Mouse (Mus musculus) embryonic facial prominence, embryonic 14.5 days (tissue): ENCODE measurements at regions not wholly inside any gene's neighbourhood (a gene's known extent, or its start where the extent isn't known, plus 50 kb on each side); places are given as distances from the start of the nearest gene placed in this dataset.

ENCODE experiments used
- ATAC-seq: fragments of 200-750 bp; cut with Nextera tagmentation; 2 replicates; pipeline ENCODE4 v1.8.0; 2017; ENCODE audit warnings: low read depth, moderate number of reproducible peaks, moderate TSS enrichment
- DNase-seq: peaks from one replicate; pipeline ENCODE4 v3.0.0-alpha.2; 2015; ENCODE audit warnings: low spot score
- H3K27ac ChIP-seq: fragments of 300-500 bp; sonication (generic); replicated peaks from 2 replicates; pipeline ENCODE4 v1.5.1; 2014; ENCODE audit warnings: low read depth, mild to moderate bottlenecking, low read length, moderate library complexity
- H3K27me3 ChIP-seq: fragments of 300-500 bp; sonication (generic); replicated peaks from 2 replicates; pipeline ENCODE4 v1.6.1; 2014; ENCODE audit warnings: low read length; ENCODE audit not compliant: control insufficient read depth, insufficient read depth
- H3K36me3 ChIP-seq: fragments of 300-500 bp; sonication (generic); 2 replicates; pipeline ENCODE4 v1.6.1; 2014; ENCODE audit warnings: low read length, mixed read lengths; ENCODE audit not compliant: control insufficient read depth, insufficient read depth
- H3K4me1 ChIP-seq: fragments of 300-500 bp; sonication (generic); 2 replicates; pipeline ENCODE4 v1.6.1; 2014; ENCODE audit warnings: antibody characterized with exemption, low read length; ENCODE audit not compliant: control insufficient read depth, insufficient read depth
- H3K4me2 ChIP-seq: fragments of 300-500 bp; sonication (generic); 2 replicates; pipeline ENCODE4 v1.6.1; 2014; ENCODE audit warnings: low read depth, mild to moderate bottlenecking, low read length, moderate library complexity, mixed read lengths
- H3K4me3 ChIP-seq: fragments of 300-500 bp; sonication (generic); 2 replicates; pipeline ENCODE4 v1.5.1; 2014; ENCODE audit warnings: low read depth, mild to moderate bottlenecking, low read length
- H3K9ac ChIP-seq: fragments of 300-500 bp; sonication (generic); 2 replicates; pipeline ENCODE4 v1.6.1; 2014; ENCODE audit warnings: low read depth, mild to moderate bottlenecking, low read length, moderate library complexity, mixed read lengths
- H3K9me3 ChIP-seq: fragments of 300-500 bp; sonication (generic); 2 replicates; pipeline ENCODE4 v1.6.1; 2016; ENCODE audit warnings: low read length; ENCODE audit not compliant: control insufficient read depth
- WGBS: fragments of 180-500 bp; shearing (Covaris S2); extraction: QIAGEN DNeasy Blood & Tissue Kit; methylation state at CpG from one replicate; pipeline ENCODE4 v1.1.7; 2014; 5-methylcytosine and 5-hydroxymethylcytosine counted together

DNA sequence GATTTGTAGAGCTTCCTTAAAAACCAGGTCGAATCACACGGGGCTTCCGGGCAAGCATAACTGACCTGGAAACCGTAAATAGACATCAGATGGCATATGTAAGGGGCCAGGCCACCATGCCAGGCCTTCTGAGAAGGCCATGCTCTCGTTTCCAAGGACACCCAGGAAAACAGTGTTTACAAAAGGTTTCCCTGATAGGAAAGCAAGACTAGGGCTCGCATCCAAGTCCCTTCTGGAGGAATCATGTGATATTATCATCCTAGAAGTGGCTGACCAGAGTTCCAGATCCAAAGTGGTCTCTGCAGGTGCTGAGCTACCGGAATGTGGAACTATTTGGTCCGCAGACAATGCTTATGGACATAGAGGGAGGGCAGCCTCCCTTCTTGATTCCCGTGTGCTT lies 122.6 kb downstream of the Lrrc30 start:
- DNase-seq: no peak
- Histone ChIP-seq H3K4me1 (peaks cover 6% of the 10 kb centered on the region), H3K27ac (no peak overlapping the region), H3K36me3 (no peaks in the 10 kb centered on the region), H3K4me2 (no peak overlapping the region), H3K9me3 (no peaks in the 10 kb centered on the region), H3K27me3 (no peaks in the 10 kb centered on the region), H3K9ac (no peak overlapping the region), H3K4me3 (no peak overlapping the region)
- 78% methylated on average over 9 of the region's 9 CpGs for WGBS
- ATAC-seq: no peak

DNA sequence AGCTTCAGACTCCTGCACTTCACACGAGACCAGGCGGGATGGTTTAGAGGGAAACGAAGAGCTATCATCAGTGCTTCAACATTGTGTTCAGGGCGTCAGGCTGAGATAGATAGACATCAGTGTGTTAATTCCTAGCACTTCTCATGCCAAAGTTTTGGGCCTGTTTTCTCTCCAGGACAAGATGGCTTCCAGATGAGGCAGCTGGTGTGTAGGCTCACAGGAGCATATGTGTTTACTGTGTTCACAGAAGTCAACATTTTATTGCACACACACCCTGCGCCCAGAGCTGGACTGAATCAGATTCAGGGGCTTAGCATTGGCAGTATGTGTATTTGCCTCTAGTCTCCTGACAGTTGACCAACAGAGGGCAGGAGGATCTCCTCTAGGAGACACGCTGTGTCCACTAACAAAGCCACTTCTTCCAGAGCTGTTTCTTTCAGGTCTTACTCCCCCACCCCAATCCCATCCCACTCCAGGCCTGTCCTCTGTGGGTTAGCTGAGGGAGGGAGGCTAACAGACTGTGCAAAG lies 123.4 kb downstream of the Lrrc30 start:
- 76% methylated on average over 6 of the region's 6 CpGs for WGBS
- H3K4me3 ChIP-seq: no peak overlapping the region
- no peak overlapping the region for H3K9ac ChIP-seq
- peaks cover 8% of the 10 kb centered on the region for H3K4me1 ChIP-seq
- no peak for ATAC-seq
- H3K9me3 ChIP-seq: no peaks in the 10 kb centered on the region
- H3K4me2 ChIP-seq: no peak overlapping the region
- no peaks in the 10 kb centered on the region for H3K36me3 ChIP-seq
- no peak overlapping the region for H3K27ac ChIP-seq
- no peaks in the 10 kb centered on the region for H3K27me3 ChIP-seq
- DNase-seq: no peak

DNA sequence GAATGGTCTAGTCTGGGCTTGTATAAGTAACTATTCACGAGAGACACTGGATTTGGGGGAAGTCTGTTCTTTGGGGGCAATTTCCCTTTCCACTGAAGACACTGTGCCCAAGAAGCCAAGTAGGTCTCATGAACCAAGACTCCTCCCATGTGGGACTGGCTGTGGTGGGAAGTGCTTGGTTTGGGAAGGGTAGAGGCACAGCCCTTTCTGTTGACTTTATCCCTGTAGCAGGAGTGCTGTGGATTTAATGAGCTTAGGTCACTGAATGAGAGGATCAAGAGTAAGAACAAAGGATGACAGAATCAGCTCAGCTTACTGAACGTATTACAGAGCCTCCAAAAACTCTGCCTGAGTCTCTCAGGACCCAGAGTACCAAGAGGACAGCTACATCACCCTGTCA lies 124.2 kb downstream of the Lrrc30 start:
- Histone ChIP-seq H3K27me3 (no peaks in the 10 kb centered on the region), H3K4me3 (no peak overlapping the region), H3K4me1 (peaks cover 8% of the 10 kb centered on the region), H3K9ac (no peak overlapping the region), H3K36me3 (no peaks in the 10 kb centered on the region), H3K27ac (no peak overlapping the region), H3K4me2 (no peak overlapping the region), H3K9me3 (no peaks in the 10 kb centered on the region)
- ATAC-seq (peak; percentile 56; the same call in 1 of the 2 replicates), DNase-seq (peak; percentile 24)
- WGBS: 23% methylated on average over 2 of the region's 2 CpGs

DNA sequence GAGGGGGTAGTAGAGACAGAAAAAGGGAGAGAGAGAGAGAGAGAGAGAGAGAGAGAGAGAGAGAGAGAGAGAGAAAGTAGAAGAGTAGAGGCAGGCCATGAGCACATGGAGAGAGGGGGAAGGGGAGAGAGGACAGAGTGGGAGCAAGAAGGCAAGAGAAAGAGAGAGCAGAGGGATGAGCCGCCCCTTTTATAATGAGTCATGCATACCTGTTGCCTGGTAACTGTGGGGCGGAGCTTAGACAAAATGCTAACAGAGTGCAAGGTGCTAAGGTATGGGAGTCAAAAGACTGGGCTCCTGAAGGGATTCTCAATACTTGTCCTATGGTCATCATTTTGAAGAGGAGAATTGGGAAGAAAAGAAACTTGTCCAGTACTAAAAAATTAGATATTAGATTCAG lies 126.1 kb downstream of the Lrrc30 start:
- no peak overlapping the region for H3K4me2 ChIP-seq
- WGBS: 69% methylated on average over 2 of the region's 2 CpGs
- H3K9me3 ChIP-seq: no peaks in the 10 kb centered on the region
- H3K9ac ChIP-seq: no peak overlapping the region
- ATAC-seq: peak; percentile 41; the same call in 1 of the 2 replicates
- peaks cover 8% of the 10 kb centered on the region for H3K4me1 ChIP-seq
- DNase-seq: no peak
- no peak overlapping the region for H3K27ac ChIP-seq
- no peaks in the 10 kb centered on the region for H3K27me3 ChIP-seq
- H3K4me3 ChIP-seq: no peak overlapping the region
- no peaks in the 10 kb centered on the region for H3K36me3 ChIP-seq

GRCm38 (mm10) chr17:67504502-67505033 lies 128.0 kb downstream of the Lrrc30 start:
- ATAC-seq (peak; percentile 28; the same call in 1 of the 2 replicates), DNase-seq (peak; percentile 76)
- H3K9ac ChIP-seq: no peak overlapping the region
- H3K4me3 ChIP-seq: no peak overlapping the region
- peaks cover 8% of the 10 kb centered on the region for H3K4me1 ChIP-seq
- no peaks in the 10 kb centered on the region for H3K36me3 ChIP-seq
- H3K9me3 ChIP-seq: no peaks in the 10 kb centered on the region
- H3K4me2 ChIP-seq: no peak overlapping the region
- peak overlapping the region; percentile 40 for H3K27ac ChIP-seq
- H3K27me3 ChIP-seq: no peaks in the 10 kb centered on the region
- 56% methylated on average over 9 of the region's 9 CpGs for WGBS

DNA sequence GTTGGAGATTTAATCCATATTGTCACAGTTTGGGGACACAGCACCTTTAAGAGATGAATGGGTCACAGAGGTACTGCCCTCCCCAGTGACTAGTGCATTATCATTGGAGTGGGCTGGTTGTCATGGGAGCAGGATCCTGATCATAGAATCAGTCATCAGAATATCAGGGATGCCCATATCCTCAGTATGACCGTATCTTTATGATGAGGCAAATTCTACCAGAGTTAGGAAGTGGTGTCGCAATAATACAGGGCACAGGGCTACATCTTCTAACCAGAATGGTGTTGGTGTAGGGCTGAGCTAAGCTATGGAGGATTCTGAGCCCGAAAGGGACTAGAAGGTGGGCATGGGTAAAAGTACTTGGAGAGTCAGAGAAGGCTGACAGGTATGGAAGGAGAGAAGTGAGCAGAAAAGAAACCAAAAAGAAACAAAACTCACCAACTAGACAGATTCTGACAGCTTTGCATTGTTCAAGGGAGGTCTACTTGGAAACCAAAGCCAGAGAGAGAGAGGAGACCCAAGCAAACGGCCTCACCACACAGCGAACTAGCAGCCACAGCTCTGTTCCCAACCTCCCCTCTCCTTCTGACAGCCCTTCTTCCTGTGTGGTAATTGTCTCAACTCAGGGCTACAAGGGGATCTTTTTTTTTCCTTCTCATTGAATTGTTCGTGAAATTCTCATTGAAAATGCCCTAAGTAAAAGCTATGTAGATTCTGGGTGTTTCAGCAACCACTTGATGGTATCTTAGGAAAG lies 129.2 kb downstream of the Lrrc30 start:
- Histone ChIP-seq H3K4me2 (no peak overlapping the region), H3K27me3 (no peaks in the 10 kb centered on the region), H3K27ac (no peak overlapping the region), H3K4me3 (no peak overlapping the region), H3K4me1 (peaks cover 8% of the 10 kb centered on the region), H3K9ac (no peak overlapping the region), H3K9me3 (no peaks in the 10 kb centered on the region), H3K36me3 (no peaks in the 10 kb centered on the region)
- DNase-seq (no peak), ATAC-seq (no peak)
- 67% methylated on average over 6 of the region's 6 CpGs for WGBS

DNA sequence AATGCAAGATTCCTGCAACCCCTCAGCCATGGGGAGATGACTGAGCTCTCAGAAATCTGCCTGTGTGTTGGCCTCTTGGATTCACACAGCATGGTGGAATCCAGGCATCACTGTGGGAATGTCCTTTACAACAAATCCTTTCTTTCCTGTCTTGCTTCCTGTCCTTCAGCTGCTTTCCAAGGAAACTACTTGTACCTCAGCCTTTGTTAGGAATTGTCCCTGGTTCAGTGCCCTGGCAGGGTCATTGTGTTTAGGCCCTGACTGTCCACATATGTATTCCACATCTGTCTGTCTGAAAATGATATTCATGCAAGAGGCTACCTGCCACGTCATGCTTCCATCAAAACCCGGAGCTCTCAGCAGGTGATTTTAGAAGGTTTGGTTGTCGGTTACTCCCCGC lies 129.9 kb downstream of the Lrrc30 start:
- DNase-seq: no peak
- Histone ChIP-seq H3K27me3 (no peaks in the 10 kb centered on the region), H3K4me1 (peaks cover 8% of the 10 kb centered on the region), H3K9me3 (no peaks in the 10 kb centered on the region), H3K27ac (no peak overlapping the region), H3K4me2 (no peak overlapping the region), H3K9ac (no peak overlapping the region), H3K36me3 (no peaks in the 10 kb centered on the region), H3K4me3 (no peak overlapping the region)
- ATAC-seq: no peak
- 83% methylated on average over 4 of the region's 4 CpGs for WGBS

GRCm38 (mm10) chr17:67499783-67500641 lies 132.5 kb downstream of the Lrrc30 start:
- peak overlapping the region; percentile 28; the same call in 1 of the 2 replicates for H3K4me2 ChIP-seq
- peak; percentile 46 for DNase-seq
- peaks cover 3% of the 10 kb centered on the region for H3K4me1 ChIP-seq
- H3K27me3 ChIP-seq: no peaks in the 10 kb centered on the region
- H3K27ac ChIP-seq: no peak overlapping the region
- ATAC-seq: no peak; the same call in 1 of the 2 replicates
- no peaks in the 10 kb centered on the region for H3K9me3 ChIP-seq
- H3K9ac ChIP-seq: no peak overlapping the region
- H3K4me3 ChIP-seq: no peak overlapping the region
- no peaks in the 10 kb centered on the region for H3K36me3 ChIP-seq
- WGBS: 55% methylated on average over 28 of the region's 28 CpGs
